Mouse (Mus musculus) heart, embryonic 11.5 days (tissue): ENCODE results near the gene Spns2. TPM values are rescaled to one million over a fixed set of nuclear protein-coding genes. Genes with fewer than 3 reads are reported as not detected.

ENCODE experiments used
- ATAC-seq: fragments of 200-750 bp; cut with Nextera tagmentation; replicated peaks from 2 replicates; pipeline ENCODE4 v1.8.0; 2017; ENCODE audit warnings: moderate library complexity; ENCODE audit not compliant: insufficient number of reproducible peaks, low FRiP score, low TSS enrichment
- H3K27ac ChIP-seq: fragments of 300-500 bp; sonication (generic); 2 replicates; pipeline ENCODE4 v1.5.1; 2014; ENCODE audit warnings: mild to moderate bottlenecking, low read depth, low read length
- H3K27me3 ChIP-seq: fragments of 300-500 bp; sonication (generic); 2 replicates; pipeline ENCODE4 v1.6.1; 2014; ENCODE audit warnings: mild to moderate bottlenecking, low read length, mixed read lengths; ENCODE audit not compliant: control insufficient read depth, insufficient read depth
- H3K36me3 ChIP-seq: fragments of 300-500 bp; sonication (generic); 2 replicates; pipeline ENCODE4 v1.6.1; 2014; ENCODE audit warnings: mild to moderate bottlenecking, low read length, moderate library complexity, mixed read lengths; ENCODE audit not compliant: control insufficient read depth, insufficient read depth
- H3K4me1 ChIP-seq: fragments of 300-500 bp; sonication (generic); 2 replicates; pipeline ENCODE4 v1.6.1; 2014; ENCODE audit warnings: low read length; ENCODE audit not compliant: control insufficient read depth, insufficient read depth
- H3K4me2 ChIP-seq: fragments of 300-500 bp; sonication (generic); 2 replicates; pipeline ENCODE4 v1.6.1; 2014; ENCODE audit warnings: mild to moderate bottlenecking, moderate library complexity
- H3K4me3 ChIP-seq: fragments of 300-500 bp; sonication (generic); 2 replicates; pipeline ENCODE4 v1.5.1; 2014; ENCODE audit warnings: low read depth, low read length
- H3K9ac ChIP-seq: fragments of 300-500 bp; sonication (generic); 2 replicates; pipeline ENCODE4 v1.6.1; 2014; ENCODE audit warnings: mild to moderate bottlenecking, low read depth, low read length, moderate library complexity
- H3K9me3 ChIP-seq: fragments of 300-500 bp; sonication (generic); replicated peaks from 2 replicates; pipeline ENCODE4 v1.6.1; 2016; ENCODE audit warnings: low read length; ENCODE audit not compliant: control insufficient read depth
- WGBS: fragments of 180-500 bp; shearing (Covaris S2); extraction: QIAGEN DNeasy Blood & Tissue Kit; methylation state at CpG from one replicate; pipeline ENCODE4 v1.1.7; 2014; ENCODE audit not compliant: insufficient replicate concordance; 5-methylcytosine and 5-hydroxymethylcytosine counted together
- polyA plus RNA-seq: library from polyadenylated mRNA; unstranded; fragments of >200 nt; fragmentation: Nextera tagmentation; extraction: Ambion mirVana; gene quantifications from 2 replicates; pipeline ENCODE4 v1.2.1, GENCODE M21; 2014

Gene Spns2
- polyA plus RNA-seq, 1 experiment from 2014 or later, result 4.6 TPM

GRCm38 (mm10) chr11:72526190-72526589, 36.5 kb upstream of the Spns2 start:
- Histone ChIP-seq H3K4me1 (no peaks in the 10 kb centered on the region), H3K4me3 (no peak overlapping the region), H3K9me3 (no peaks in the 10 kb centered on the region), H3K27ac (no peak overlapping the region), H3K27me3 (no peaks in the 10 kb centered on the region), H3K4me2 (no peak overlapping the region), H3K36me3 (no peaks in the 10 kb centered on the region), H3K9ac (no peak overlapping the region)
- WGBS, result 78% methylated on average over 4 of the region's 4 CpGs
- ATAC-seq, result no peak

- H3K4me1 ChIP-seq, result no peaks in the 10 kb centered on the region
- no peaks in the 10 kb centered on the region for H3K36me3 ChIP-seq
- 60% methylated on average over 4 of the region's 4 CpGs for whole genome bisulfite sequencing
- no peak overlapping the region for H3K9ac ChIP-seq
- H3K4me2 ChIP-seq, result no peak overlapping the region
- no peaks in the 10 kb centered on the region for H3K9me3 ChIP-seq
- no peak overlapping the region for H3K27ac ChIP-seq
- no peaks in the 10 kb centered on the region for H3K27me3 ChIP-seq
- ATAC-seq, result no peak
- H3K4me3 ChIP-seq, result no peak overlapping the region
Measured at GRCm38 (mm10) chr11:72523711-72524110, 34.0 kb upstream of the Spns2 start.

- H3K36me3 ChIP-seq, result no peaks in the 10 kb centered on the region
- H3K9ac ChIP-seq, result no peak overlapping the region
- H3K9me3 ChIP-seq, result no peaks in the 10 kb centered on the region
- no peak overlapping the region for H3K27ac ChIP-seq
- H3K4me3 ChIP-seq, result no peak overlapping the region
- 80% methylated on average over 5 of the region's 5 CpGs for WGBS
- no peak for ATAC-seq
- H3K4me2 ChIP-seq, result no peak overlapping the region
- H3K4me1 ChIP-seq, result no peaks in the 10 kb centered on the region
- no peaks in the 10 kb centered on the region for H3K27me3 ChIP-seq
Measured at GRCm38 (mm10) chr11:72522616-72523041, 32.9 kb upstream of the Spns2 start.

GRCm38 (mm10) chr11:72521598-72522541, 32.2 kb upstream of the Spns2 start:
- Histone ChIP-seq H3K4me2 (no peak overlapping the region), H3K36me3 (no peaks in the 10 kb centered on the region), H3K4me1 (no peaks in the 10 kb centered on the region), H3K4me3 (no peak overlapping the region), H3K9ac (no peak overlapping the region), H3K9me3 (no peaks in the 10 kb centered on the region), H3K27ac (no peak overlapping the region), H3K27me3 (no peaks in the 10 kb centered on the region)
- ATAC-seq, result no peak
- 67% methylated on average over 5 of the region's 5 CpGs for WGBS

- 62% methylated on average over 3 of the region's 3 CpGs for WGBS
- Histone ChIP-seq H3K9me3 (no peaks in the 10 kb centered on the region), H3K36me3 (no peaks in the 10 kb centered on the region), H3K4me3 (no peak overlapping the region), H3K4me2 (no peak overlapping the region), H3K9ac (no peak overlapping the region), H3K27me3 (no peaks in the 10 kb centered on the region), H3K27ac (no peak overlapping the region), H3K4me1 (no peaks in the 10 kb centered on the region)
- ATAC-seq, result no peak
Measured at GRCm38 (mm10) chr11:72519895-72520294, 30.2 kb upstream of the Spns2 start.

- WGBS, result 71% methylated on average over 4 of the region's 4 CpGs
- Histone ChIP-seq H3K36me3 (no peaks in the 10 kb centered on the region), H3K4me2 (no peak overlapping the region), H3K27me3 (no peaks in the 10 kb centered on the region), H3K27ac (no peak overlapping the region), H3K9ac (no peak overlapping the region), H3K9me3 (no peaks in the 10 kb centered on the region), H3K4me3 (no peak overlapping the region), H3K4me1 (no peaks in the 10 kb centered on the region)
- ATAC-seq, result no peak
Measured at GRCm38 (mm10) chr11:72519189-72519588, 29.5 kb upstream of the Spns2 start.

GRCm38 (mm10) chr11:72518449-72518848, 28.7 kb upstream of the Spns2 start:
- Histone ChIP-seq H3K36me3 (no peaks in the 10 kb centered on the region), H3K9ac (no peak overlapping the region), H3K4me2 (no peak overlapping the region), H3K27me3 (no peaks in the 10 kb centered on the region), H3K4me3 (no peak overlapping the region), H3K4me1 (no peaks in the 10 kb centered on the region), H3K9me3 (no peaks in the 10 kb centered on the region), H3K27ac (no peak overlapping the region)
- no peak for ATAC-seq
- 58% methylated on average over 2 of the region's 2 CpGs for WGBS

- Histone ChIP-seq H3K36me3 (no peaks in the 10 kb centered on the region), H3K4me1 (no peaks in the 10 kb centered on the region), H3K27ac (no peak overlapping the region), H3K4me3 (no peak overlapping the region), H3K9ac (no peak overlapping the region), H3K27me3 (no peaks in the 10 kb centered on the region), H3K9me3 (no peaks in the 10 kb centered on the region), H3K4me2 (no peak overlapping the region)
- WGBS, result 69% methylated on average over 3 of the region's 3 CpGs
- ATAC-seq, result no peak
Measured at GRCm38 (mm10) chr11:72514967-72515366, 25.3 kb upstream of the Spns2 start.

GRCm38 (mm10) chr11:72508651-72509050, 18.9 kb upstream of the Spns2 start:
- H3K27me3 ChIP-seq, result no peaks in the 10 kb centered on the region
- no peak overlapping the region for H3K9ac ChIP-seq
- no peaks in the 10 kb centered on the region for H3K36me3 ChIP-seq
- WGBS, result 84% methylated on average over 5 of the region's 5 CpGs
- ATAC-seq, result no peak
- H3K4me3 ChIP-seq, result no peak overlapping the region
- peaks cover 7% of the 10 kb centered on the region for H3K4me1 ChIP-seq
- H3K4me2 ChIP-seq, result no peak overlapping the region
- no peak overlapping the region for H3K27ac ChIP-seq
- no peaks in the 10 kb centered on the region for H3K9me3 ChIP-seq
